Mouse (Mus musculus) effector memory CD4-positive, alpha-beta T cell, adult 5 months (primary cell): ENCODE data around the gene Guca2b. TPM values are rescaled to one million over a fixed set of nuclear protein-coding genes. Genes with fewer than 3 reads are reported as not detected.

ENCODE experiments used
- polyA plus RNA-seq: library from polyadenylated mRNA; unstranded; fragments of 100-300 nt; shearing (Covaris generic); gene quantifications from one replicate; pipeline ENCODE4 v1.2.1, GENCODE M21; 2017

Guca2b gene
- not detected for polyA plus RNA-seq

DNA sequence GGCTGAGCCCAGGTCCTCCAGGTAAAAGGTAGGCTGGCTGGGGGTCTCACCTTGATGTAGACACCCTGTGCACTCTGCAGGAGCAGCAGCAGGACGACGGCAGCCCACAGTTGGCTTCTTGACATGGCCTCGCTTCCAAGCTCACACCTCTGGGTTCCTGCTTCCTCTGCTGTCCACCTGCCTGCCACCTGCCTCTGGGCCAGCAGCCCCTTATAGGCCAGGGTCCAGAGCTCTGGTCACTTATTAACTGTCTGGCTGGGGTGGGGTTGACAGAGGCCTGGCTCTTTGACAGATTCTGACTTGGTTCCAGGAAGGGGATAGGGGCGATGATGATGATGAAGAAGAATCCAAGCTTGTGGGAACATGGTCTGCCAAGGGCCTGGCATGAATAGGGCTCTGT, at the start of gene Guca2b:
TSS of gene Guca2b (minus strand) at position 224 of the 400 bp plus-strand sequence.

DNA sequence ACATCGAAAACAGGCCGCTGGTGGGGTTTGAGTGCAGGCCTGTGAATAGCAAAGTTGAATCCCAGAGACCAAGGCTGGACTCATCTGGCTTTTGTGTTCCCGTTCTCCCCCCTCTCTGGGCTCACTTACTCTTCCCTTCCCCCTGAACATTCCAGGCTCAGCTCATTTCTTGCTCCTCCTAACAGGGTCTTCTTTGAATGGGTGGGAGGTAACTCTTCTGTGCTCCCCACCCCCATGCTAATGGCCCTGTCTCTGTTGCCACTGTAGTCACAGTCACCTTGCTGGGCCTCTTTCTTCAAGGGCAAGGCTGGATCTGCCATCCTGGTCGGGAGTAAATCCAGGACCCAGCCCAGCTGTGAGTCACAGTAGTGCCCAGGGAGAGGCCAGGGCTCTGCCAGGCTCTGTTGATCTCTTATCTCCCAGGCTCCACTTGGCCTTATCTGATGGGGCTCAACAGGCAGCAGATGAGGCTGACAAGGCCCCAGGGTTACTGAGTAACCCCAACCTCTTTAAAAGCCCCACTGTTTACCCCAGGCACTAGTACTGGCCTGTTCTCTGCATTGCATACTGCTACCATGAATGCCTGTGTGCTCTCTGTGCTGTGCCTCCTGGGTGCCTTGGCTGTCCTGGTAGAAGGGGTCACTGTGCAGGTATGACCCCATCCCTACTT, 21.4 kb downstream of the Guca2b start, which contains the start of gene Guca2a:
TSS of gene Guca2a (plus strand) at position 529 of the 670 bp plus-strand sequence.

Other genes with a start within 250 kb of the Guca2b start
- 1.6 TPM for gene Ccdc30, start 243.4 kb downstream of the Guca2b start, polyA plus RNA-seq
- 11.3 TPM for gene Ppcs, start 236.5 kb downstream of the Guca2b start, polyA plus RNA-seq
- gene Zmynd12, start 236.1 kb downstream of the Guca2b start, polyA plus RNA-seq: not detected
- gene Rimkla, start 166.3 kb downstream of the Guca2b start, polyA plus RNA-seq: 1.4 TPM
- 57.3 TPM for gene Foxj3, start 122.0 kb downstream of the Guca2b start, polyA plus RNA-seq
- 2.1 TPM for gene Frg2f1, start 119.4 kb downstream of the Guca2b start, polyA plus RNA-seq
- not detected for gene Guca2a, start 21.2 kb downstream of the Guca2b start, polyA plus RNA-seq
- 19.6 TPM for gene Hivep3, start 74.8 kb upstream of the Guca2b start, polyA plus RNA-seq